Mouse (Mus musculus) liver, embryonic 14.5 days (tissue): ENCODE measurements at regions not wholly inside any gene's neighbourhood (a gene's known extent, or its start where the extent isn't known, plus 50 kb on each side); places are given as distances from the start of the nearest gene placed in this dataset.

ENCODE experiments used
- CTCF ChIP-seq: IDR thresholded peaks from 2 replicates; pipeline ENCODE4 v1.5.1; 2016; ENCODE audit warnings: antibody characterized with exemption, low read depth, control low read depth
- EP300 ChIP-seq: IDR thresholded peaks from 2 replicates; pipeline ENCODE4 v1.6.1; 2016; ENCODE audit warnings: antibody characterized with exemption, low read depth

- no peak for TF ChIP-seq CTCF
- TF ChIP-seq EP300: no peak
Observed at GRCm38 (mm10) chr5:111993221-111993620, 259.1 kb downstream of the Cryba4 start.
